ENCODE assay signal across 29 mouse cellular contexts in genomic region chr16:23030673-23031435, GRCm38 (mm10). TPM values are rescaled to one million over a fixed set of nuclear protein-coding genes. Genes with fewer than 3 reads are reported as not detected.
A peak's percentile ranks its signal among the peaks of the same experiment; 100 is the strongest.
DNase-seq lines count a peak whose midpoint lies in the region; ATAC-seq and TF ChIP-seq lines count a peak whose summit lies in the region.
"Had no signal": no experiment of that assay in that cellular context is flagged by ENCODE, and none has a peak within 500 bp of the region (broad histone marks: within the 10 kb centered on the region; RNA-seq: fewer than 3 reads in every experiment).

No protein-coding gene starts in this region.

- no peaks in the 10 kb centered on the region for H3K27me3 ChIP-seq in kidney, postnatal 0 days (ENCODE audit: insufficient read depth, low read length)
- H3K27me3 ChIP-seq: CH12.LX; heart, embryonic 15.5 days; hindbrain, embryonic 15.5 days; intestine, embryonic 15.5 days; kidney, embryonic 15.5 days; neural tube, embryonic 15.5 days; Patski had no signal

- no peak for ATAC-seq in kidney, postnatal 0 days (replicated peaks; ENCODE audit: low FRiP score, low read depth)
- ATAC-seq in CD4-positive, CD25-positive, alpha-beta regulatory T cell, adult 4 months, result no peak
- ATAC-seq in cerebellum, adult (ENCODE audit: insufficient number of reproducible peaks, low FRiP score, low TSS enrichment), result no peak
- ATAC-seq: forebrain, embryonic 14.5 days; intestine, embryonic 15.5 days; midbrain, embryonic 16.5 days; Patski had no signal

- H3K27ac ChIP-seq in kidney, postnatal 0 days, result peak overlapping the region; percentile 13; the same call in 1 of the 2 replicates
- H3K27ac ChIP-seq: heart, embryonic 15.5 days; hindbrain, embryonic 15.5 days; intestine, embryonic 15.5 days; kidney, embryonic 15.5 days; neural tube, embryonic 15.5 days had no signal

- H3K9me3 ChIP-seq in kidney, postnatal 0 days (replicated peaks; ENCODE audit: low read length), result no peaks in the 10 kb centered on the region
- H3K9me3 ChIP-seq: heart, embryonic 15.5 days; hindbrain, embryonic 15.5 days; intestine, embryonic 15.5 days; kidney, embryonic 15.5 days; neural tube, embryonic 15.5 days had no signal

- no peak for TF ChIP-seq CTCF in kidney, postnatal 0 days (IDR thresholded peaks at IDR 0.05; ENCODE audit: low read depth)

- H3K4me2 ChIP-seq in kidney, postnatal 0 days (ENCODE audit: low read length), result no peak overlapping the region
- H3K4me2 ChIP-seq: heart, embryonic 15.5 days; hindbrain, embryonic 15.5 days; intestine, embryonic 15.5 days; kidney, embryonic 15.5 days; neural tube, embryonic 15.5 days had no signal

- DNase-seq in kidney, postnatal 0 days (ENCODE audit: low spot score), result no peak
- no peak for DNase-seq in kidney, postnatal 10 days
- DNase-seq in ES-CJ7 (ENCODE audit: low read depth, low spot score) (peak; percentile 89), ZHBTc4 (ENCODE audit: low read depth, low spot score) (peak; percentile 90)
- DNase-seq in gastrocnemius, postnatal 25 days, result no peak
- DNase-seq: cerebellum, adult 8-10 months; gastrocnemius, postnatal 10 days; heart, postnatal 4 days; layer of hippocampus, postnatal 36 days; lung, adult 18-20 months; thymus, adult 2 months had no signal

- no peaks in the 10 kb centered on the region for H3K36me3 ChIP-seq in kidney, postnatal 0 days (ENCODE audit: insufficient read depth, low read length)
- H3K36me3 ChIP-seq: heart, embryonic 15.5 days; hindbrain, embryonic 15.5 days; intestine, embryonic 15.5 days; kidney, embryonic 15.5 days; neural tube, embryonic 15.5 days had no signal

- H3K4me1 ChIP-seq in kidney, postnatal 0 days (replicated peaks; ENCODE audit: insufficient read depth, low read length), result peaks cover under 1% of the 10 kb centered on the region; the same call in 1 of the 2 replicates
- H3K4me1 ChIP-seq: heart, embryonic 15.5 days; hindbrain, embryonic 15.5 days; intestine, embryonic 15.5 days; megakaryocyte, embryonic 14.5 days had no signal

- no peak overlapping the region for H3K9ac ChIP-seq in kidney, postnatal 0 days (ENCODE audit: low read depth, low read length)
- H3K9ac ChIP-seq: heart, embryonic 15.5 days; hindbrain, embryonic 15.5 days; intestine, embryonic 15.5 days; kidney, embryonic 15.5 days; neural tube, embryonic 15.5 days had no signal

- H3K4me3 ChIP-seq in kidney, postnatal 0 days (replicated peaks; ENCODE audit: low read depth, low read length), result no peak overlapping the region
- H3K4me3 ChIP-seq: erythroblast, embryonic 14.5 days; heart, embryonic 15.5 days; hindbrain, embryonic 15.5 days; intestine, embryonic 15.5 days; kidney, embryonic 15.5 days; megakaryocyte, embryonic 14.5 days; neural tube, embryonic 15.5 days had no signal

- 76% methylated on average over 5 of the region's 5 CpGs for WGBS in kidney, postnatal 0 days

RNA-seq across cellular contexts. Expression of gene Kng2, which starts 1.6 kb away (rescaled TPM):
- 175 and 183 TPM in 2 replicates for polyA plus RNA-seq in kidney, postnatal 0 days (2015; fragmentation: Nextera tagmentation; extraction: Ambion mirVana)
- not detected for polyA plus RNA-seq in CD4-positive, CD25-positive, alpha-beta regulatory T cell, adult 4 months (2017; shearing (Covaris generic))
- under 1 TPM in 1 of 2 experiments, not detected in 1; 0.21 TPM for total RNA-seq in gastrocnemius, postnatal 25 days (2021)
- total RNA-seq: CH12.LX; common myeloid progenitor, adult 5-6 weeks; heart, adult 8-10 months; heart, postnatal 4 days; layer of hippocampus, adult 18-20 months; layer of hippocampus, postnatal 36 days; left cerebral cortex, postnatal 25 days had no signal
- polyA plus RNA-seq: embryonic facial prominence, embryonic 11.5 days; erythroblast, embryonic 14.5 days; hindbrain, embryonic 15.5 days; midbrain, embryonic 16.5 days had no signal

RNA-seq across cellular contexts. Expression of gene Kng1, which starts 26.8 kb away (rescaled TPM):
- 2.3 and 2.7 TPM in 2 replicates for polyA plus RNA-seq in kidney, postnatal 0 days (2015; fragmentation: Nextera tagmentation; extraction: Ambion mirVana)
- not detected for polyA plus RNA-seq in CD4-positive, CD25-positive, alpha-beta regulatory T cell, adult 4 months (2017; shearing (Covaris generic))
- not detected for total RNA-seq in gastrocnemius, postnatal 25 days (2021)
- total RNA-seq: CH12.LX; common myeloid progenitor, adult 5-6 weeks; heart, adult 8-10 months; layer of hippocampus, adult 18-20 months; layer of hippocampus, postnatal 36 days; left cerebral cortex, postnatal 25 days had no signal
- polyA plus RNA-seq: embryonic facial prominence, embryonic 11.5 days; forebrain, embryonic 14.5 days; midbrain, embryonic 16.5 days had no signal

Comparison
In these comparisons a context has a peak if more than half of its experiments do, and no peak if none do; other contexts are left out.
1. DNase-seq: peak in ES-CJ7 (single experiment) and ZHBTc4 (single experiment); none in kidney, postnatal 0 days (single experiment), kidney, postnatal 10 days (single experiment) and gastrocnemius, postnatal 25 days (single experiment).
2. RNA of gene Kng2, which starts 1.6 kb away (polyA plus RNA-seq): 175 to 183 TPM in kidney, postnatal 0 days; not detected in CD4-positive, CD25-positive, alpha-beta regulatory T cell, adult 4 months; every median in the first group is over 100 times any median in the second.